Mouse (Mus musculus) testis, adult 2 months (tissue): Measurements from ENCODE around the gene Mylk4. TPM values are rescaled to one million over a fixed set of nuclear protein-coding genes. Genes with fewer than 3 reads are reported as not detected.
A peak's percentile ranks its signal among the peaks of the same experiment; 100 is the strongest.

Source experiments
- H3K27ac ChIP-seq: fragments of 200-500 bp; 2 replicates; pipeline ENCODE4 v1.5.1; 2012; ENCODE audit warnings: low read depth, low read length; ENCODE audit not compliant: control insufficient read depth, insufficient read depth
- H3K27me3 ChIP-seq: fragments of 200-500 bp; 2 replicates; pipeline ENCODE4 v1.6.1; 2012; ENCODE audit warnings: mild to moderate bottlenecking, low read length, moderate library complexity; ENCODE audit not compliant: control insufficient read depth, insufficient read depth
- H3K36me3 ChIP-seq: fragments of 200-500 bp; 2 replicates; pipeline ENCODE4 v1.6.1; 2012; ENCODE audit warnings: mild to moderate bottlenecking, low read length; ENCODE audit not compliant: control insufficient read depth, insufficient read depth
- H3K4me1 ChIP-seq: fragments of 200-500 bp; 2 replicates; pipeline ENCODE4 v1.6.1; 2012; ENCODE audit warnings: low read length; ENCODE audit not compliant: control insufficient read depth, insufficient read depth
- H3K4me3 ChIP-seq: fragments of 200-500 bp; 2 replicates; pipeline ENCODE4 v1.5.1; 2012; ENCODE audit warnings: low read depth, mild to moderate bottlenecking, low read length, moderate library complexity, mixed read lengths; ENCODE audit not compliant: control insufficient read depth
- CTCF ChIP-seq: fragments of 200-500 bp; IDR thresholded peaks from 2 replicates; pipeline ENCODE4 v1.5.1; 2012; ENCODE audit warnings: low read depth, mild to moderate bottlenecking, inconsistent platforms, low read length, moderate library complexity; ENCODE audit not compliant: control insufficient read depth, insufficient read depth, insufficient replicate concordance
- POLR2A ChIP-seq: fragments of 200-500 bp; IDR thresholded peaks from 2 replicates; pipeline ENCODE4 v1.6.1; 2012; ENCODE audit warnings: low read depth, mild to moderate bottlenecking, inconsistent platforms, low read length, moderate library complexity; ENCODE audit not compliant: control insufficient read depth
- polyA plus RNA-seq: library from polyadenylated mRNA; depleted of rRNA; stranded (reverse); fragments of >200 nt; gene quantifications from 2 replicates; pipeline ENCODE4 v1.2.3, GENCODE M21; 2012

Gene Mylk4
- polyA plus RNA-seq, 1 experiment: 0.56 TPM

DNA sequence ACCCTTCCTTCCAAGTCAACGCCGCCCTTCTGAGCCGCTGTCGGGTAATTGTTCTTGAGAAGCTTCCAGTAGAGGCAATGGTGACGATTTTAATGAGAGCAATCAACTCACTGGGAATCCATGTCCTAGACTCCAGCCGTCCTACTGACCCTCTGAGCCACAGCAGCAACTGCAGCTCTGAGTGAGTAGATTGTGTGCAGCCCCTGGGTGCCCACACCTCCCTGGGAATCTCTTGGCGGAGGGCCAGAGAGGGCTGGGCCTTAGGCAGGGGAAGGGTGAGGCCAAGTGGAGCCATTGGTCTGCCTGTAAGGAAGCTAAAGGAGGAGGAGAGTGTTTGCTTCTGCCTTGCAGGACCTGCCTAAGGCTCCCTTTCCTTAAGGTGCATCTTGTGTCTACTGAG is 23.1 kb upstream of the Mylk4 start:
- Histone ChIP-seq H3K27ac (no peak overlapping the region), H3K4me1 (peaks cover 8% of the 10 kb centered on the region), H3K4me3 (no peak overlapping the region), H3K36me3 (no peaks in the 10 kb centered on the region), H3K27me3 (no peaks in the 10 kb centered on the region)
- TF ChIP-seq CTCF (no peak), POLR2A (no peak)

DNA sequence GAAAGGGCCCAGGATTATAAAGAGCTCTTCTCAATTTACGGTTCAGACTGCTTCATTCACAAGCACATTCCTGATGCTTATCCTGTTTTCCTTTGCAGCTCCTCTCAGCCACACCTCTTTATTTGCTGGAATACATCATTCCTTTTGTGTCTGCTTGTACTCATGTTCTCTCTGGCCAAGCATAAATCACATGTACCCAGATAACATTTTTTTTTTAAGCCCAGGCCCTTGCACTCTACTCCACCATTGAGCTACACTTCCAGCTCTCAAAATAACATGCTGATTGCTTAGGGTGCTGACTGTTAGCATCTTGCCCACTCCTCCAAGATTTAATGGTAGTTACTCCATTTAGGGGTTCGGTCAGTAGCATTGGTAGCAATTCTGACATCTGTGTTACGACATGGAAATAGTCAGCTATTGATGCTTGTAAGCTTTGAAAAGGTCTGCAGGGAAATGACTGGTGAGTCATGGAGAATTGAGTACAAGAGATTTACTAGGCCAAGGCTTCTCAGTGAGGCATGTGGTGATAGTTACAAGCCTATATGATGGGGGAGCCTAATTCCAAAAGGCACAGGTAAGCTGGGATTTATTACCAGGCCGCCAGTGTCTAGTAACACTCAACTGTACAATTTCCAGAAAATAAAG is 20.1 kb upstream of the Mylk4 start:
- Histone ChIP-seq H3K4me3 (no peak overlapping the region), H3K4me1 (peaks cover 8% of the 10 kb centered on the region), H3K36me3 (no peaks in the 10 kb centered on the region), H3K27me3 (no peaks in the 10 kb centered on the region), H3K27ac (no peak overlapping the region; the same call in 1 of the 2 replicates)
- TF ChIP-seq CTCF (no peak), POLR2A (no peak)

DNA sequence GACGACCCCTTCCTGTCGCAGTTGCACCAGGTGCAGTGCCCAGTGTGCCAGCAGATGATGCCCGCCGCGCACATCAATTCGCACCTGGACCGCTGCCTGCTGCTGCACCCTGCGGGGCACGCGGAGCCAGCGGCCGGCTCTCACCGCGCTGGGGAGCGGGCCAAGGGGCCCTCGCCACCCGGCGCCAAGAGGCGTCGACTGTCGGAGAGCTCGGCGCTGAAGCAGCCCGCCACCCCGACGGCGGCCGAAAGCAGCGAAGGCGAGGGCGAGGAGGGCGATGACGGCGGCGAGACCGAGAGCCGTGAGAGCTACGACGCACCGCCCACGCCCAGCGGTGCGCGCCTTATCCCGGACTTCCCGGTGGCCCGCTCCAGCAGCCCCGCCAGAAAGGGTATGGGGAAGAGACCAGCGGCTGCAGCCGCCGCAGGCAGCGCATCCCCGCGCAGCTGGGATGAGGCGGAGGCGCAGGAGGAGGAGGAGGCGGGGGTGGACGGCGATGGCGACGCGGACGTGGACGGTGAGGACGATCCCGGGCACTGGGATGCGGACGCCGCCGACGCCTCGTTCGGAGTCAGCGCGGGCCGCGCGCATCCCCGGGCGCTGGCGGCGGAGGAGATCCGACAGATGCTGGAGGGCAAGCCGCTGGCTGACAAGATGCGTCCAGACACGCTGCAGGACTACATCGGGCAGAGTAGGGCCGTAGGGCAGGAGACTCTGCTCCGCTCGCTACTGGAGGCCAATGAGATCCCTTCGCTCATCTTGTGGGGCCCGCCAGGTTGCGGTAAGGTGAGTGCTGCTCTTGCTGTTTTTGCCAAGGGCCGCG is 18.7 kb upstream of the Mylk4 start, which contains the start of gene D930007J09Rik:
Gene D930007J09Rik, minus strand, starts transcription at position 591 of the 823 bp plus-strand sequence.
- H3K27ac ChIP-seq: peak within 1 kb of the TSS; percentile 89
- peak within 1 kb of the TSS; percentile 84 for H3K4me3 ChIP-seq
- TF ChIP-seq CTCF: no peak
- 0 out of 2 replicates have a peak, but pooled peaks have one; percentile 28 for TF ChIP-seq POLR2A
- H3K27me3 ChIP-seq: no peaks in the 10 kb centered on the region
- peaks cover 8% of the 10 kb centered on the region for H3K4me1 ChIP-seq
- H3K36me3 ChIP-seq: no peaks in the 10 kb centered on the region

DNA sequence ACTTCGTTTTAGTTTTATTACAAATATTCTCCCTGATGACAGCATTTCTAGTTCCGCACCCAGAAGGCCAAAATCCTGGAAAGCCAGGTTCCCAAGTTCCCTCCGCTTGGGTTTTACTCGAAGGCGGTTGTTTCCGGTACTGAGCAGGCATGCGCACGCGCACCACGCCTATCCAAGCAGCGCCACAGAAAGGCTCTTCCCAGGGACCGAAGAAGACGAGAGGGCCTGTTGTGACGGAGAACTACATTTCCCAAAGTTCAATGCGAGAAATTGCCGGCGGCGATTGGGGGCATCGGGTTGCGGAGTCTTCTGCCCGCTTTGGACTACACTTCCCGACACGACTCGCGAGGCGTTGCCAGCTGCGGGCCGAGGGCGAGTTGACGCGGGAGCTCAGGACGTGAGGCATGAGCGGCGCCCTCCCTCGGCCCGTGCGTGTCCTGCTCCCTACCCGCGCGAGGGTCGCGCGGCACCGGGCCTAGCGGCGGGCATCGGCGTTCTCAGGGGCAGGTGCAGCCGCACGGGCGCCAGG is 18.0 kb upstream of the Mylk4 start, which contains the start of gene Wrnip1:
Gene Wrnip1, plus strand, starts transcription at position 346 of the 529 bp plus-strand sequence.
- peaks cover 8% of the 10 kb centered on the region for H3K4me1 ChIP-seq
- peak within 1 kb of the TSS; percentile 89 for H3K27ac ChIP-seq
- TF ChIP-seq CTCF (no peak; the same call in 1 of the 2 replicates), POLR2A (peak; percentile 88)
- H3K36me3 ChIP-seq: no peaks in the 10 kb centered on the region
- H3K27me3 ChIP-seq: no peaks in the 10 kb centered on the region
- peak within 1 kb of the TSS; percentile 84 for H3K4me3 ChIP-seq

GRCm38 (mm10) chr13:32800859-32801258 is 17.1 kb upstream of the Mylk4 start:
- Histone ChIP-seq H3K4me3 (peak overlapping the region; percentile 44; the same call in 1 of the 2 replicates), H3K27ac (peak overlapping the region; percentile 89; the same call in 1 of the 2 replicates), H3K4me1 (peaks cover 8% of the 10 kb centered on the region), H3K36me3 (no peaks in the 10 kb centered on the region), H3K27me3 (no peaks in the 10 kb centered on the region)
- TF ChIP-seq POLR2A (no peak), CTCF (no peak)

DNA sequence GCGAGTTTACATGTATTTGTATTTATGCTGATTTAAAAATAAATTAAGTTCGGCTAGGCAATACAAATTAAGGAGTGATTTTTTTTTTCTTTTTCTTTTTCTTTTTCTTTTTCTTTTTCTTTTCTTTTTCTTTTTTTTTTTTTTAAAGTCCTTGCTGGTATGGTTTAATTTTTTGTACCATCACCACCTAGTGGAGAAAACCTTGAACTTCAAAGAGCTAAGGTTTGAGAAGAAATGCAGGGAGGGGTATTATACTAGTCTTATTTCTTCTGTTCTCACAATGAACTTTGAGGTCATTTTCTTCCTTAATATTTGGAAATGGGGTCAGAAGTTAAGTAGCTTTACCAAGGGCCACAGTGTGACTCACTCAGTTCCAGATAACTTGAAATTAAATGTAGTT is 15.4 kb upstream of the Mylk4 start:
- Histone ChIP-seq H3K27me3 (no peaks in the 10 kb centered on the region), H3K4me3 (no peak overlapping the region), H3K36me3 (no peaks in the 10 kb centered on the region), H3K27ac (no peak overlapping the region), H3K4me1 (peaks cover 8% of the 10 kb centered on the region)
- no peak for TF ChIP-seq CTCF
- no peak for TF ChIP-seq POLR2A

DNA sequence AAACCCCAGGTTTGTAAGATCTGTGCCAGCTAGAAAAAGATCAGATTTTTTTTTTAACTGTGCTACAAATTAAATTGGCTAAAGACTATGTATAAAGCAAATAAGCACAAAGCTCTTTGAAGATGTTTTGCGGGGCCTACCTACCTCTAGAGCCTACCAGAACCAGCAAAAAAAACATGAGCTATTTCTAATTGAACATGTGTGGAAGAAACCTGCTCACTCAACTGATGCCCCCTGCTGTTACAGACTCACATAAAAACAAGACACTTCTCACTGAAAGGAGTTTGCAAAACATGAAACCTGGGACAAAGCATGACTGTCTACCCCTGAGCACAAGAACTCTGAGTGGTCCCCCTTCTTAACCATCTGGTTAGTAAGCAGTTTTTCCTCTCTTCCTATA is 13.3 kb upstream of the Mylk4 start:
- Histone ChIP-seq H3K27me3 (no peaks in the 10 kb centered on the region), H3K27ac (no peak overlapping the region), H3K4me3 (no peak overlapping the region), H3K36me3 (no peaks in the 10 kb centered on the region), H3K4me1 (no peaks in the 10 kb centered on the region)
- TF ChIP-seq POLR2A: no peak
- TF ChIP-seq CTCF: no peak
